Mouse (Mus musculus): Measurements from ENCODE around the gene Fam160a1.

DNA sequence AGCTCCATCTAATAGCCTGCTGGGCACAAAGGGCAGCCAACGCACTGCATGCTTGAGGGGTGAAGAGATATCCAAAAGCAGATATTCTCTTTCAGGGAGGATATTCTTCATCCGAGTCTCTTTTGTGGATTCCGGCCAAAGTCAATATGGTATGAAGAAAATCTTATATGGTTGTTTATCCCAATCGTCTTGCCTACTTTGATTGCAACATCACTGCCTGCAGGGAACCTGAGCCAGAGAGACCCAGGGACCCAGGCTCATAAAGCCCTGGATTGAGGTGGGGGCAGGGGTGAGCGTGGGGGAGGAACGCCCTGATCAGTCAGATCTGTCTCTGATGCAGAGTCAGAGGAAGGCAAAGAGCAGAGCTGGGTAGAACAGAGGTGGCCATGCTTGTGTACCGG is 52.2 kb downstream of the Fam160a1 start:
- no peak for TF ChIP-seq EP300 (IDR thresholded peaks at IDR 0.05; ENCODE audit: insufficient read depth, low read depth, low read length)
- no peak for TF ChIP-seq CTCF (IDR thresholded peaks at IDR 0.05)
